Mouse (Mus musculus): ENCODE measurements at regions not wholly inside any gene's neighbourhood (a gene's known extent, or its start where the extent isn't known, plus 50 kb on each side); places are given as distances from the start of the nearest gene placed in this dataset.
"Not testable (repeated sequence)": the region's sequence is repeated elsewhere in the genome, so short reads cannot be mapped to it uniquely, and the experiment has no call there.

DNA sequence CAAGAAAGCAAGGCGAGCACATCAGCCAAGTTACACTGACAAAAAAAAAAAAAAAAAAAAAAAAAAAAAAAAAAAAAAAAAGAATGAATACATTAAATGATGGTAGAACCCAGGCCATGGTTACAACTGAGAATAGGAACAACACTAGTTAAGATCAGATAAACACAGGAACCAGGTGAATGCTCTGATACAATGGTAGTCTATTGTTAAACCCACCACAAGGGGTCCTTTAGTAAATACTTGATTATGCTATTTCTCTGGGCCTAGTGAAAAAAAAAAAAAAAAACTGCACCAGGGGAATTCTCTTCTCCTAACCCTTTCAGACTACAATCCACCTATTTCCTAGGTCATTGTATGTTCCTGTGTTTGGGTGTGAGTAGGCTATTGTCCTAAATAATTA, 2289.7 kb downstream of the Cntnap5b start:
- Histone ChIP-seq H3K4me2 (replicated peaks) (no peak overlapping the region), H3K27ac (no peak overlapping the region), H3K4me3 (replicated peaks) (no peak overlapping the region), H3K27me3 (no peaks in the 10 kb centered on the region), H3K9ac (replicated peaks) (no peak overlapping the region), H3K9me3 (no peaks in the 10 kb centered on the region), H3K36me3 (no peaks in the 10 kb centered on the region), H3K4me1 (replicated peaks) (no peaks in the 10 kb centered on the region)
- 92% methylated on average over 1 of the region's 1 CpGs for WGBS
- no peak for ATAC-seq

DNA sequence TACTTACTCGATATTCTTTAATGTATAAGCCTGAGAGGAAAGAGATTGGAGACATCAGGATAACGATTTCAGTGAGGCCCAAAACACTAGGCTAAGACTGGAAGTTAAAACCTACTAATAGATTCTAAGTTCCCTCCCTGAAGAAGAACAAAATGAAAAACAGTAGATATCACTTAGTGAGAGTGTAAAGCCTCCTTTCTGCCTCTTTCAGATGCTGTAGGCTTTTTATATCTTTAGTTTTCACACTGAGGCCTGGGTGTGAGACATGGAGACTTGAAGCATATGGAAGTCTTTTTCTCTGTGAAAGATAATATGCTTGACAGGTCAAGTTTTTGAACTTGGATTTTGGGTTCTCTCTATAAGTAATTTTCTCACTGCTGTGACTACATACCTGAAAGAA, 2333.1 kb downstream of the Cntnap5b start:
- Histone ChIP-seq H3K4me1 (replicated peaks) (no peaks in the 10 kb centered on the region), H3K27ac (no peak overlapping the region), H3K4me2 (replicated peaks) (no peak overlapping the region), H3K36me3 (no peaks in the 10 kb centered on the region), H3K9me3 (no peaks in the 10 kb centered on the region), H3K27me3 (no peaks in the 10 kb centered on the region), H3K9ac (replicated peaks) (no peak overlapping the region), H3K4me3 (replicated peaks) (no peak overlapping the region)
- ATAC-seq: no peak
- 88% methylated on average over 2 of the region's 2 CpGs for WGBS

DNA sequence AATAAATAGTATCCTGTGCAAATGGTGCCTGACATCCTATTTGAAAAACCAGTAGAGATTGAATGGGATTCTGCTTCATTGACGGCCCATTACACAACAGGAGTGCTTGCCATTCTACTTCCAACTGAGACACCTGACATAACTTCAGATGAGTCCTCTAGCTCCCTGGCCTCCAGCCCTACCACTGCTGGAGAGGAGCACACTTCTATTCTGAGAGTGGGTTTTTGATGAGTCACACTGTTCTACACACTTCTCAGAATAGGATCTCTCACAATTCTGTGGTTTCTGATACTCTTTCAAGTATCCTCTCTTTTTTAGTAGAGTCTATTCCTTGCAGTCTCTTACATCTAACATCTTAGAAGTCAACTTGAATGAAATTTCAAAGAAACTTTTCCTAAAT, 2366.5 kb downstream of the Cntnap5b start:
- 77% methylated on average over 1 of the region's 1 CpGs for WGBS
- Histone ChIP-seq H3K9me3 (no peaks in the 10 kb centered on the region), H3K9ac (replicated peaks) (no peak overlapping the region), H3K4me2 (replicated peaks) (no peak overlapping the region), H3K4me3 (replicated peaks) (no peak overlapping the region), H3K27me3 (no peaks in the 10 kb centered on the region), H3K4me1 (replicated peaks) (no peaks in the 10 kb centered on the region), H3K27ac (no peak overlapping the region), H3K36me3 (no peaks in the 10 kb centered on the region)
- ATAC-seq: no peak

DNA sequence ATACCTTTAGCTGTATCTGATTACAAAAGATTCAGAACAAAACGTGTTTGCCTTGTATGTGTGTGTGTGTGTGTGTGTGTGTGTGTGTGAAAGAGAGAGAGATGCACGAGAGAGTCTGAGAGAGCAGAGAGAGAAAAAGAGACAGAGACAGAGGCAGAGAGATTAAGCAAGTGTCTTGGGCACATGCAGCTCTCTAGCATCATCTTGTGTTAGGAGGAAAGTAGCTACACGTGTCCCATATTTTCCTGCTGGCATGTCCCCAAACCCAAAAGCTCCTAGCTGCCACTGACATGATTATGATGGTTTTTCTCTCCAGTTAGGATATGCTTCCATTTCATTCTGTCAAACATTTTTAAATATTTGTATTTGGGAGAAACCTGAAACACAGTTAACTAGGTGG, 2373.8 kb downstream of the Cntnap5b start:
- no peak overlapping the region for H3K4me2 ChIP-seq (replicated peaks)
- 72% methylated on average over 3 of the region's 3 CpGs for WGBS

DNA sequence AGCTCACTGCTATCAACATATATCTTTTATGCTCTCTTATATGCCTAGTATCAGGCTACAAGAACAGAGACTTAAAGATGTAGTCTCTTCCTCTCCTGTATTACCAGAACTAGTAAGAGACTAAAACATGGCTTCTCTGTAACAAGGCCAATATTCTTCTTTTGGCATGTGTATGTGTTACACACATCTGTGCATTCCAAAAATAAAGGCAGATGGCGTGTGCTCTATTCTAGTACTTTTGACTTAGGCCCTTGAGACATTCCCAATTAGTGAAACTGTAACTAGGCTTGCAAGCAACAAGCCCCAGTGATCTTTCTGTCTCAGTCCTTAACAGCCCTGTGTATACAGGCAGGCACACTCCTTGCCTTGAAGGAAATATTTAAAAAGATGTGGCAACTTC, 2394.1 kb downstream of the Cntnap5b start:
- H3K9ac ChIP-seq (replicated peaks): no peak overlapping the region
- 84% methylated on average over 1 of the region's 1 CpGs for WGBS
- no peak overlapping the region for H3K4me2 ChIP-seq (replicated peaks)
- H3K27ac ChIP-seq: no peak overlapping the region
- no peaks in the 10 kb centered on the region for H3K36me3 ChIP-seq
- H3K4me3 ChIP-seq (replicated peaks): no peak overlapping the region
- no peak for ATAC-seq
- no peaks in the 10 kb centered on the region for H3K27me3 ChIP-seq
- H3K4me1 ChIP-seq (replicated peaks): peaks cover 2% of the 10 kb centered on the region; the same call in 1 of the 2 replicates
- no peaks in the 10 kb centered on the region for H3K9me3 ChIP-seq

More for the DNA sequence above, 2373.8 kb downstream of the Cntnap5b start:
- Histone ChIP-seq H3K27me3 (no peaks in the 10 kb centered on the region), H3K27ac (no peak overlapping the region), H3K9me3 (no peaks in the 10 kb centered on the region), H3K9ac (replicated peaks) (no peak overlapping the region), H3K4me3 (replicated peaks) (no peak overlapping the region), H3K36me3 (no peaks in the 10 kb centered on the region), H3K4me1 (replicated peaks) (no peaks in the 10 kb centered on the region)
- no peak for ATAC-seq

DNA sequence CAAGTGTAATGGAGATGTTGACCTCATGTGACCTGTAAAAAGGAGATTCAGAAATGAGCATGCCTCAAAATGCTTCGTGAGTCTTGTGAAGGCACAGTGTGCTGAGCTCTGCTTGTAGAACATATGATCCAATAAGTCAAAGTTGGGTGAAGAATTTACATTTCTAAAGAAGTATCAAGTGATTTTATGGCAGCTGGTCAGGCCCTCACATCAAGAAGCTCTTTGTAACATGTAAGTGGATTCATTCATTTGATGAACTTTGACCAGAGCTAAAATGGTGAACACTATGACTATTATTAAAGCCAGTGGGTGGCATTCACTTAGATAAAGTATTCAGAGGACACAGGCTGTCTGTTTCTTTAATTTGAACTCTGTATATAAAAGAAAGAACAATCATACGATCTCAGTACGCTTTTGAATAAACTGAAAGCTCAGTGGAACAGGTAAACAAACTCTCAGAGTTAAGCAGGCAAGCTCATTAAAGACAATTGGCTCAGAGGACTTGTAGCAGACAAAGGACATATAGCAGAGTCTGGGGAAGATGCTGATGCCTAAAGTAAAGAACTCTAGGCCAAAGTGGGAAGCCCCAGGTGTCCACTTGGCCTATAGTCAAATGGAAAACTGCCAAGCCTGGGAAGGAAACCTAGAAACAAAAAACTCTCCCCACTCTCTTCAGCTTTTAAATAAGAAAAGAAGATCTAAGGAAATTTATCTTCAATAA, 2398.2 kb downstream of the Cntnap5b start:
- no peak overlapping the region for H3K27ac ChIP-seq
- no peak overlapping the region for H3K4me3 ChIP-seq (replicated peaks)
- H3K36me3 ChIP-seq: no peaks in the 10 kb centered on the region
- peak; percentile 50; the same call in 1 of the 2 replicates for ATAC-seq
- H3K9ac ChIP-seq (replicated peaks): no peak overlapping the region
- peaks cover 2% of the 10 kb centered on the region; the same call in 1 of the 2 replicates for H3K4me1 ChIP-seq (replicated peaks)
- H3K4me2 ChIP-seq (replicated peaks): no peak overlapping the region
- H3K27me3 ChIP-seq: no peaks in the 10 kb centered on the region
- 7% methylated on average over 3 of the region's 3 CpGs for WGBS
- no peaks in the 10 kb centered on the region for H3K9me3 ChIP-seq

DNA sequence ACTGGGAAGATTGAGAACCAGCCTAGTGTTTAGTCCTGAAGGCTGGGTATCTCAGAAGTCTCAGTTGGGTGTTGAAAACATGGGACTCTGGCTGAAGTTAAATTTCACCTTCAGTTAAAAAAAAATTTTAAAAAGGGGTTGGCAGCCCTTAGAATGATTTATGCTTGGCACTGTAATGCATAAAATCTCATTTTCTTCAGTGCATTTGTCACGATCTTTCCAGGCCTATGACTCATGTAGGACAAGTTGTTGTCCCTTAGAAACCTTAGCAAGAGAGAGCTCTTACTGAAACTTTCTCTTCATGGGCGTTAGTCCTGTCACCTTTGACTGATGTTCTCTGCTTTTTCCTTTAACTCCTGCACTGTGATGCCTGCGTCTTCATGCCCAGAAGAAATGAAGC, 2413.4 kb downstream of the Cntnap5b start:
- WGBS: 75% methylated on average over 3 of the region's 3 CpGs
- Histone ChIP-seq H3K4me3 (replicated peaks) (no peak overlapping the region), H3K4me2 (replicated peaks) (no peak overlapping the region), H3K36me3 (no peaks in the 10 kb centered on the region), H3K27me3 (no peaks in the 10 kb centered on the region), H3K27ac (no peak overlapping the region), H3K4me1 (replicated peaks) (no peaks in the 10 kb centered on the region), H3K9me3 (no peaks in the 10 kb centered on the region), H3K9ac (replicated peaks) (no peak overlapping the region)
- ATAC-seq: no peak

DNA sequence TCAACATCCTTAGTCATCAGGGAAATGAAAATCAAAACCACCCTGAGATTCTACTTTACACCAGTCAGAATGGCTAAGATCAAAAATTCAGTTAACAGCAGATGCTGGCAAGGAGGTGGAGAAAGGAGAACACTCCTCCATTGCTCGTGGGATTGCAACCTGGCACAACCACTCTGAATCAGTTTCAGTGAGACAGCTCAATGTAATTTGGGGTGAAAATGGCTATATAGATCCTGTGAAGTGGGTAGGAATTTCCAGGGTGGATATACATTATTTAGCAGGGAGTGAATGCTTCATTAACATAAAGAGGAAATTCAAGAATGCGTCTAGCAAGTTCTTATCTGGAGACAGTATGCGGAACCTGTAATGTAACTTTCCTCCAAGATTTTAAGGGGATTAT, 2462.9 kb downstream of the Cntnap5b start:
- H3K9ac ChIP-seq (replicated peaks): no peak overlapping the region
- no peak overlapping the region for H3K4me3 ChIP-seq (replicated peaks)
- no peaks in the 10 kb centered on the region for H3K27me3 ChIP-seq
- H3K27ac ChIP-seq: no peak overlapping the region
- H3K4me2 ChIP-seq (replicated peaks): no peak overlapping the region
- no peak for ATAC-seq
- no peaks in the 10 kb centered on the region for H3K9me3 ChIP-seq
- H3K4me1 ChIP-seq (replicated peaks): no peaks in the 10 kb centered on the region
- no peaks in the 10 kb centered on the region for H3K36me3 ChIP-seq
- 85% methylated on average over 3 of the region's 3 CpGs for WGBS

DNA sequence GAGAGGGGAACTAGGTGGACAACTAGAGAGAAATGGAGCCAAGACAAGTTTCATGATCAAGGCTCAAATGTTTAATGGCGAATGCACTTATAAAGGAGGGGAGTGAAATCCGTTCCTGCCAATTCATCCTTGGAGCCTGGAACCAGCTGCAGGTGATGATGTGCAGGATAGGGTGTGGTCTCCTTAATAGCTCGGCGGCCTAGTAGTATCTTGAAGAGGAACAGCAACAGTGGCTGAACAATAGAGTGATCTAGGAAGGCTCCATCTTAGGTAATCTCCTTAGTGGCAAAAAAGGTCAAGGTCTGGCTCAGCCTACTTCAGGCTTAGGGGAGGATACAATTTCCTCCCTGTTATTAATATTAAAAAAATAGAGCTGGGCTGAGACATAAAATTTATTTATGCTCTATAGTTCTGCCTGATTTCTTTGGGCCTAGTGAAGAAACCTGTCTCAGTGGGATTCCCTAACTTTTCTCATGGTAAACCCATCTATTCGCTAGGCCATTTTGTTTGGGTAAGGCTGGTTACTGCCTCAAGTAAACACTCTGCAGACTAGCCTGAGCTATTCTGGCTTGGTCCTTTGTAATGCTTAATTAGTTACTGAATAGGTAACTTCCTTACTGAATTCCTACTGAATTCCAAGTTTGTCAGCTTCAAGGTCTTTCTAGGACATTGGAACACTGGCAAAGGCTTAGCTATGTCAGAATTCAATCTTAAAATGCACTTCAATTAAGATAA, 2490.7 kb downstream of the Cntnap5b start:
- not testable (repeated sequence) for H3K4me1 ChIP-seq (replicated peaks); H3K4me3 ChIP-seq (replicated peaks); H3K36me3 ChIP-seq; H3K27me3 ChIP-seq; H3K9ac ChIP-seq (replicated peaks); H3K4me2 ChIP-seq (replicated peaks); ATAC-seq; H3K27ac ChIP-seq
- WGBS: 92% methylated on average over 5 of the region's 5 CpGs
- peaks cover 19% of the 10 kb centered on the region for H3K9me3 ChIP-seq

DNA sequence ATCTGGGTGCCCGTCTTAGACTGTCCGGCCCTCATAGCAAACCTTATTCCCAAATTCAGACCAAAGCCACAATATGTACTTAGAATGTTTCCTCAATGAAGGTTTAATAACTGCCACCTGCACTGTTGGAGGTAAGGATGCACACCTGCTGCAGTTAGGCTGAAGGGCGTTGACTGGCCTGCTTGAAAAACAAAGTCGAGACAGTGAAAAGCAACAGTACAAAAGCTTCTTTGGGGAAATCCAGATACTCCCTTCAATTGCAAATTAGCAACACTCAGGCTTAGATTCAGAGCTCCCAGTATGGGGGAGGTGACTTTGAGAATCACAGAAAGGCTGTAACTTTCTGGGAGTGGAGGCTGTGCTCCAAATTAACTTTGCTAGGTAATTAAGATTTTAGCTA, 2491.9 kb downstream of the Cntnap5b start:
- ATAC-seq; H3K27me3 ChIP-seq; H3K4me3 ChIP-seq (replicated peaks); H3K4me2 ChIP-seq (replicated peaks); H3K27ac ChIP-seq; H3K9ac ChIP-seq (replicated peaks); H3K4me1 ChIP-seq (replicated peaks); H3K36me3 ChIP-seq: not testable (repeated sequence)
- WGBS: 87% methylated on average over 4 of the region's 4 CpGs
- H3K9me3 ChIP-seq: peaks cover 19% of the 10 kb centered on the region

DNA sequence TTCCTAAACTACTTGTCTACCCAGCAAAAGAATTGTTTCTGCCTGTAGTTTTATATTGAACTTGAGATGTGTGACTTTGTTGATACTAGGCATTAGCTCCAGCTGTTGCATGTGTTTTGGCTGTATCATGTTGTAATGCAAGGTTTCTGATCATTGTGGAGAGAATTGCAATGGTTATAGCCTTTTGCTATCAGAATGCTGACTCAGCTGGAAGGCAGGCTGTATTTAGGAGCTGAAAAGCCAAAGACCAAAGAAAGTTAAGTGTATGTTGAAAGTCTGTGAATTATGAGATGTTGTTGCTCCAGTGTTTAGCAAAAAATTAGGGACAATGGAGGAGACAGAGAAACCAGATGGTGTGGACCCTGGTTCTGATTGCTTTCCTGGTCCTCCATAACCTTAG, 2493.9 kb upstream of the Cdh20 start:
- Histone ChIP-seq H3K9ac (replicated peaks) (no peak overlapping the region), H3K9me3 (no peaks in the 10 kb centered on the region), H3K4me3 (replicated peaks) (no peak overlapping the region), H3K36me3 (no peaks in the 10 kb centered on the region), H3K27ac (no peak overlapping the region), H3K27me3 (no peaks in the 10 kb centered on the region), H3K4me1 (replicated peaks) (no peaks in the 10 kb centered on the region), H3K4me2 (replicated peaks) (no peak overlapping the region)
- ATAC-seq: no peak

DNA sequence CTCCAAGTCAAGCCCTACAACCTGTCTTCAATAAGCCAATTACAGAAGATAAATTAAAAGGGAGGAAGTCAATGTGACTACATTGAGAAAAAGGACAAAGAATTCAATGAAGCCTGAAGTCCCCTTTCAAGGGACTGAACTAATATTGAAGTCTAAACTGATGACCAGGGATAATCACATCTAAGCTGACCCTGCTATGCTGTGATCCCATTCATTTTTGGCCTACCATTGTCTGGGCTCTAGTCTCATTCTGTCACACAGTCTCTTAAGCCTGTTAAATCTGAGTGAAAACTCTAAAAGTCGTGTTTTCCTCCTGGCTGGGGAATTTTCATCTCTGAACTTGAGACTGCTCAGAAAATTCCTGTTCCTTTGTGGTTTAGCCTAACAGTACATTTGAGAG, 2480.0 kb upstream of the Cdh20 start:
- Histone ChIP-seq H3K4me1 (replicated peaks) (no peaks in the 10 kb centered on the region), H3K9me3 (no peaks in the 10 kb centered on the region), H3K9ac (replicated peaks) (no peak overlapping the region), H3K27me3 (peaks cover 54% of the 10 kb centered on the region), H3K4me2 (replicated peaks) (no peak overlapping the region), H3K27ac (no peak overlapping the region), H3K4me3 (replicated peaks) (no peak overlapping the region), H3K36me3 (no peaks in the 10 kb centered on the region)
- 0 out of 2 replicates have a peak, but pooled peaks have one; percentile 60 for ATAC-seq
- 0% methylated on average over 1 of the region's 1 CpGs for WGBS

Data from midbrain, embryonic 13.5 days (tissue).